Mouse (Mus musculus): ENCODE data around the gene Col5a3.

Gene Col5a3

GRCm38 (mm10) chr9:20814521-20815272, at the start of gene Col5a3:
TSS of gene Col5a3 (minus strand) at chr9:20815067.
- DNase-seq (ENCODE audit: low read depth) = no peak

- DNase-seq (ENCODE audit: low read depth) = no peak
Measured at GRCm38 (mm10) chr9:20862225-20862624, 47.4 kb upstream of the Col5a3 start.

DNA sequence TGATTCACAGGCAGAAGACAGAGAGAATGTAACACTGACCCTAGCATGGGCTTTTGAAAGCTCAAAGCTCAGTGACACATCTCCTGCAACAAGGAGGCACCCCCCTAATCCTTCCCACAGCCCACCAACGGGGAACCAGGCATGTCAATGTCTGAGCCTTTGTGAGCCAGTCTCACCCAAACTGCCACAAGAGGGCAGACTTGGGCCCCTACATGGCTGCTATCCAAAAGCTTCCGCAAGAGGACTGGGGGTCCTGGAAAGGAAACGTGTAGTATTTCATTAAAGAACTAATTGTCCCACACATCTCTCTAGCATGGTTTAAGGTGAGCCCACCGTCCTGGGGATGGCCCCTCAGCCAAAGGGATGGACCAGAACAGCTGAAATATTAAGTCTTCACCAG, 47.0 kb upstream of the Col5a3 start:
- peak; percentile 59 for DNase-seq (ENCODE audit: low read depth)

GRCm38 (mm10) chr9:20859926-20860325, 45.1 kb upstream of the Col5a3 start:
- DNase-seq (ENCODE audit: low read depth) = no peak

DNA sequence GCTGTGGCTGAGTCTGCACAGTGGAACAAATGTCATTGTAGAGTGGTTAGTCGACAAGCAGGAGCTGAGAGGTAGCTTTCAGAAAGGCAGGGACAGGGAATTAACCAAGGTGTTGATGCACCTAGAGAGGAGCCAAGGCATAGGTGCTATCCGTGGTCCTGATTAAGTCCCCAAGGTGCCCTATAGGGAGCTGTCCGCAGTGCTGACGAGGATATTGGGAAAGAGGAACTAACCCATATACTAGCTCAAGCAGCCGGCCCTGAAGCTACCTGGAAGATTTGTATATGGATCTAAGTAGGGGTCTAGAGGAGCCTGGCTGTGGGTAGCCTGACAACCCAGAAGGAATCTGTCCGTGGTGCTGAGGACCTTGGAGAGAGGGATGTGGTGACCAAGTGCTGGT, 42.3 kb upstream of the Col5a3 start:
- peak; percentile 84 for DNase-seq (ENCODE audit: low read depth)

DNA sequence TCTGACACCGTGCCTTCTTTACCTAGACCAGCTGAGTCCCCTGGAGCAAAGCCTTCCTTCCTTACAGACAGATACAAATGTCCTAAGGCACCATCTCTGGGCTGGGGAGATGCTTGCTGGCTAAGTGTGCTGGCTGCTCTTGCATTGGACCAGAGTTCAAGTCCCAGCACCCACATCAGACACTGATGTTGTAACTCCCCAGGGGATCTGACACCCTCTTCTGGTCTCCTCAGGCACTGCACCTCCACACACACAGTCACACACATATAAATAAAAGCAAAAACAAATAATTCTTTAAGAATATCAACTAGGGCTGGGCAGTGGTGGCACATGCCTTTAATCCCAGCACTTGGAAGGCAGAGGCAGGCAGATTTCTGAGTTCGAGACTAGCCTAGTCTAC, 35.3 kb upstream of the Col5a3 start:
- no peak for DNase-seq (ENCODE audit: low read depth)

DNA sequence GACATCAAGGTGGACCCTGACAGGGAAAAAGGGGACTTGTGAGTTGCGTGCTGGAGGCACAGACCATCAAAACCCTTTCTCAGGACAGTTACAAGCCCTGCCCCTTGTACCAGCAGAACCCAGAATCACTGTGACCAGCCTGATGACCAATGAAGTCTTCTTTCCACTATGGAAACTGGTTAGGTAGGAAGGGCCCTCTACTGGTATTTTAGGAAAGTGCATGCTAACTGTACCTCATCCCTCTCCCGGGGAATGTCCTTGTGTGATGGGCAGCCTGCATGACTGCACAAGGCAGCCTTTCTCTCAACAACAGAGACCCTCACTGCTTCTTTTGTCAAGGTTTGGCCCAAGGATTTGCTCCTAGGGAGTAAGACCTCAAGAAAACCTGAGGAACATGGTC, 27.8 kb upstream of the Col5a3 start:
- DNase-seq (ENCODE audit: low read depth) = peak; percentile 39

- no peak for DNase-seq (ENCODE audit: low read depth)
Measured at GRCm38 (mm10) chr9:20842211-20842610, 27.3 kb upstream of the Col5a3 start.

DNA sequence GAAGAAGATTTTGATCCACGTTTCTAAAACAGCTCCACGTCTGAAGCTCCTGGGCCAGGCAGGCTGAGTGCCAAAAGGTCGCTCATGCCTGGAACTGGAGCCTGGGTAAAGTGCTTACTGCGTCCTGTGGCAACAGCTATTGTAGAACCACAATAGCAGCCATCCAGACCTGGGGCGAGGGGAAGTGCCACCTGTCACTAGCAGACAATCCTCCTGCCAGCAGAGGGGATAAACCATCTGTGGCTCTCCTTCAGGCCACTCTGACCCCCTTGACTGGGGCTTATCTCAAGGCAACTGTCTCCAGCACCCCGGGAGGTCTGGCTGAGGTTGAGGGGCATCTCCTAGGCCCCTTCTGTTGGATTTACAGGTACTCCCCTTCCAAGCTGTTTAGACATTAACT, 24.1 kb upstream of the Col5a3 start:
- no peak for DNase-seq (ENCODE audit: low read depth)

GRCm38 (mm10) chr9:20837184-20837947, 22.5 kb upstream of the Col5a3 start:
- DNase-seq (ENCODE audit: low read depth) = no peak

DNA sequence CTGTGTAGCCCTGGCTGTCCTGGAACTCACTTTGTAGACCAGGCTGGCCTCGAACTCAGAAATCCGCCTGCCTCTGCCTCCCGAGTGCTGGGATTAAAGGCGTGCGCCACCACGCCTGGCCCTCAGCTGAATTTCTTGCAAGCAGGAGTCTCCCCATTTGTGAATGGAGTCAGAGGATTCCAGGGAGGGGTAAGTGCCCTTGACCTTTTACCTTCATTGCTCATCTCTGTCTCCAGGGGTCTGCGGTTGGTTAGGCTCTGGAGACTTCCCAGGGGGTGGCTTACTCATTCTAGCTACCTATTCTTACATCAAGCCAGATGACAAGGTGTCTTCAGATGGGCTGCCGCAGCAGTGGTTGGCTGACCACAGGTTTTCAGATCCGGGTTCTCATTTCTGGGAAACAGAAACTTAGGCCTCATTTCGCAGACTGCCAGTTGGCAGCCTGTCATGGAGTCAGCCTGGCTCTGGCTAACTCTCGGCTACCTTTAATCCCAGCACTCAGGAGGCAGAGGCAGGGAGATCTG, 20.6 kb upstream of the Col5a3 start:
- DNase-seq (ENCODE audit: low read depth) = peak; percentile 17

- no peak for DNase-seq (ENCODE audit: low read depth)
Measured at GRCm38 (mm10) chr9:20834881-20835280, 20.0 kb upstream of the Col5a3 start.

GRCm38 (mm10) chr9:20830901-20831643, 16.2 kb upstream of the Col5a3 start:
- peak; percentile 83 for DNase-seq (ENCODE audit: low read depth)

GRCm38 (mm10) chr9:20828127-20828526, 13.3 kb upstream of the Col5a3 start:
- DNase-seq (ENCODE audit: low read depth) = no peak

DNA sequence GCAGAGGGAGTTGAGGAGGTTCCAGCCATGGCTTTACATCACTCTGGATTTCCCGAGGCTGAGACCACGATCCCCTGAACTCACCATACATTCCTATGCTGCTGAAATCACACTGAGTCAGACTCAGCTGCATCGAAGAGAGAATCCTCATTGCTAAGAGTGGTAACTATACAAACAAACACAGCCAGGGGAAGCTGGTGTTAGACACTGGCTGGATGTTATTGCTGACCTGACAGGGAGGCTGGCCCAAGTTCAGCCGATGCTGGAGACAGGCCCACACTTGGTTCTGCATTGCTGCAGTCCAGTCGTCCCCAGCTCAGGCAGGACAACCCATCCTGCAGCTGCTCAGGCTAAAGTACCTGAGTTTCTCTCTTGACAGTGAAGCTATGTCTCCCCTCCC, 10.9 kb upstream of the Col5a3 start:
- no peak for DNase-seq (ENCODE audit: low read depth)

GRCm38 (mm10) chr9:20822821-20823220, 8.0 kb upstream of the Col5a3 start:
- no peak for DNase-seq (ENCODE audit: low read depth)

DNA sequence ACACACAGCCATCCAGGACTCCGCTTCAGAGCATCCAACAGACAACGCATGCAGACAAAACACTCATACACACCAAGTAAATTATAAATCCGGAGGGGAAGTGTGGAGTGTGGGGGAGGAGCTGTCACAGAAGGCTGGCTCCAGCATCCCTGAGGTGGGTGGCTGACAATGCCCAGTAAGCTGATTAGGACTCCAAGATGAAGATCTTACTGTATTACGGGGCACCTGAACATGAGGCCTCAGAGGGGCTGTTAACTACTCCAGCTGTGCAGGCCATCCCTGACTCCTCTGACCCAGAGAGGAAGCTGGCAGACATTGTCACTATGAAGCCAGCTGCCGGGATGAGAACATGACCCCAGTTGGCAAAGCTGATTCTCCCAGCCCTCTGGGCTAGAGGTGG, 5.1 kb upstream of the Col5a3 start:
- DNase-seq (ENCODE audit: low read depth) = no peak

- DNase-seq (ENCODE audit: low read depth) = no peak
Measured at GRCm38 (mm10) chr9:20818236-20818635, 3.4 kb upstream of the Col5a3 start, which contains the start of gene Rdh8. TSS of gene Rdh8 (plus strand) at chr9:20818503.

DNA sequence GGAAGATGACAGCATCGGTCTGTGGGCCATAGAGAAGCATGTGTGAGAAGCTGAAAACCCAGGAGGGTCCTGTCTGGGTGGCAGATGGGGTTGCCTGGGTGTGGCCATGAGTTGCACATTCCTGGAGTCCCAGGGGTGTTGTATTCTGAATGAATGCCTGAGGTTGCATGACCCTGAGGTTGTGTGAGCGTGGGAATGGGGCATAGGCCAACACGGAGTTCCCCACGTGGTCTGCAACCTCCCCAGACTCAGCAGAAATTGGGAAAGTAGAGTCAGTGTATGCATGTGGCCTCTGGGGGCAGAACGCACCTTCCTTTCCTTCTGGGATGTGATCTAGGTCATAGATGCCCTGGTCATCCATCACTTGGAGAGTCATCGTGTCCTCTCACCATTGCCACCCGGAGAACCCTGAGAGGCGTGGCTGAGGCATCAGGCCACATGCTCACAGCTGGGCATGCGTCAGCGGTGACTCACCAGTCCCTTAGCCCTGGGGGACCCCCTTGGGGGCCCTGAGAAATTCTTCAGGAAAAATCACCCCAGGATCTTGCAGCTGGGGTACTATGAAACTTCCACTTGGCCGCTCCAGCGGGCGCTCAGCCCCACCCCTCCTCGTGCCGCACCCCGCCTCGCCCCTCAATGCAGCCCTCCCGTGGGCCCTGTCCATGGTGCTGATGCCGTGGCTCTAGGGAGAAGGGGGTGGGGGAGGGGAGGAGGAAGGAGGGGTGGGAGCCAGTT, 2.2 kb downstream of the Col5a3 start:
- peak; percentile 35 for DNase-seq (ENCODE audit: low read depth)

DNA sequence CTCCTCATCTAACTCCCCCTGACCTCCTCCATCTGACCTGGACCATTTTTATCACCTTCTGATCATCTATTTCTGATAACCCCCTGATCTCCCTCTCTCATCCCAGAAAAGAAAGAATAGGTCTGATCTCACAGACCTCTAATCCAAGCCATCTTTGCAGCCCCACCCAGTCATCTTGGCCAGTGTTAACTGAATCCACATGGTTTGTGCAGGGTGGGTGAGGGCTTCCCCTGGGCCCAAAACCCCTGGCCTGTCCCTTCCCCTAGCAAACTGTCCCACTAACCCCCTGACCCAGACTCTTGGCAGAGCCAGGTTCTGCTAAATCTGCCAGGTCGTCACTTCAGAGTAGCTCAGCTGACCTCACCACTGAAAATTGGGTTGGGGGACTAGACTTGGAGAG, 4.1 kb downstream of the Col5a3 start:
- DNase-seq (ENCODE audit: low read depth) = no peak

DNA sequence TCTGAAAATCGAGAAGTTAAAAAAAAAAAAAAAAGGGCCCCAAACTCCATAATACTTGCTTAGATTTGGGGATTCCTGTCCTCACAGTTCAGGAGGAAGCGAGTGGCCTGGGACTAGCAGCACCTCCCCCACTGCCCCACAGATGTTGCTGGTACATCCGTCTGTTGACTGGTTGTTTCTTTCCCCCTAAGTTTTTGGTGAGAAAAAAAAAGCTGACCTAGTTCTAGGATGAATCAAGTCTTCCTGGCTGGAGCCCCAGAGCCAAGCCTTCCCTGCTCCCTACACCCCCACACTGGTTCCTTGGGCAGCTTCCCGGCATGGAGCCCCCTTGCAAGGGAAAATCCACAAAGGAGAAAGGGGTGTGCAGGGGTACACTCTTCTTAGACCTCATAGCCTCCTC, 4.6 kb downstream of the Col5a3 start:
- no peak for DNase-seq (ENCODE audit: low read depth)

DNA sequence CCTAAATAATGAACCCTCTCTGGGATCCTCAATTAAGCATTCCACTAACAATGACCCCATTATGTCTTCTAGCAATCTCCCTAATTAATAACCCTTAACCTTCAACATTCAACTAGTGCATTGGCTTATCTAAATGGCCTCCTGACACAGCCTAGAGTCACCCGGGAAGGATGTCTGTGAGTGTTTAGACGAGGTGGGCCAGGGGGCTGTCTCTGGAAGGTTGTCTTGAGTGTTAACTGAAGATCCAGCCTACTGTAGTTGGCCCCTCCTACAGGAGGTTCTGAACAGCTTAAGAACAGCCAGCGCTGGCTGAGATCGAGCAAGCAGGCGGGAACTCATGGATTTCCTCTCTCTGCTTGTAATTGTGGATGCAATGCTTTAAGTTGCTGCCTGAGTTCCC, 9.2 kb downstream of the Col5a3 start:
- no peak for DNase-seq (ENCODE audit: low read depth)
